Mouse (Mus musculus) kidney, embryonic 15.5 days (tissue): ENCODE results near the gene Rph3a. TPM values are rescaled to one million over a fixed set of nuclear protein-coding genes. Genes with fewer than 3 reads are reported as not detected.

ENCODE experiments used
- ATAC-seq: fragments of 200-750 bp; cut with Nextera tagmentation; replicated peaks from 2 replicates; pipeline ENCODE4 v1.8.0; 2017; ENCODE audit warnings: moderate TSS enrichment; ENCODE audit not compliant: low FRiP score
- H3K27ac ChIP-seq: fragments of 300-500 bp; sonication (generic); 2 replicates; pipeline ENCODE4 v1.5.1; 2015; ENCODE audit warnings: mild to moderate bottlenecking, inconsistent platforms
- H3K27me3 ChIP-seq: fragments of 300-500 bp; sonication (generic); 2 replicates; pipeline ENCODE4 v1.6.1; 2015; ENCODE audit warnings: inconsistent platforms
- H3K36me3 ChIP-seq: fragments of 300-500 bp; sonication (generic); 2 replicates; pipeline ENCODE4 v1.6.1; 2015; ENCODE audit warnings: inconsistent platforms
- H3K4me1 ChIP-seq: fragments of 300-500 bp; sonication (generic); 2 replicates; pipeline ENCODE4 v1.6.1; 2015; ENCODE audit warnings: inconsistent platforms
- H3K4me2 ChIP-seq: fragments of 300-500 bp; sonication (generic); 2 replicates; pipeline ENCODE4 v1.6.1; 2015; ENCODE audit warnings: moderate library complexity, mild to moderate bottlenecking, inconsistent platforms
- H3K4me3 ChIP-seq: fragments of 300-500 bp; sonication (generic); replicated peaks from 2 replicates; pipeline ENCODE4 v1.5.1; 2015; ENCODE audit warnings: mild to moderate bottlenecking, inconsistent platforms
- H3K9ac ChIP-seq: fragments of 300-500 bp; sonication (generic); 2 replicates; pipeline ENCODE4 v1.6.1; 2015; ENCODE audit warnings: mild to moderate bottlenecking, inconsistent platforms
- H3K9me3 ChIP-seq: fragments of 300-500 bp; sonication (generic); replicated peaks from 2 replicates; pipeline ENCODE4 v1.6.1; 2016; ENCODE audit warnings: inconsistent platforms
- WGBS: fragments of 180-500 bp; shearing (Covaris S2); methylation state at CpG from one replicate; pipeline ENCODE4 v1.1.7; 2015; ENCODE audit warnings: mixed read lengths; 5-methylcytosine and 5-hydroxymethylcytosine counted together
- polyA plus RNA-seq: library from polyadenylated mRNA; unstranded; fragments of >200 nt; fragmentation: Nextera tagmentation; extraction: Ambion mirVana; gene quantifications from 2 replicates; pipeline ENCODE4 v1.2.1, GENCODE M21; 2015

Gene Rph3a
- 0.14 and 0.18 TPM in 2 replicates for polyA plus RNA-seq

DNA sequence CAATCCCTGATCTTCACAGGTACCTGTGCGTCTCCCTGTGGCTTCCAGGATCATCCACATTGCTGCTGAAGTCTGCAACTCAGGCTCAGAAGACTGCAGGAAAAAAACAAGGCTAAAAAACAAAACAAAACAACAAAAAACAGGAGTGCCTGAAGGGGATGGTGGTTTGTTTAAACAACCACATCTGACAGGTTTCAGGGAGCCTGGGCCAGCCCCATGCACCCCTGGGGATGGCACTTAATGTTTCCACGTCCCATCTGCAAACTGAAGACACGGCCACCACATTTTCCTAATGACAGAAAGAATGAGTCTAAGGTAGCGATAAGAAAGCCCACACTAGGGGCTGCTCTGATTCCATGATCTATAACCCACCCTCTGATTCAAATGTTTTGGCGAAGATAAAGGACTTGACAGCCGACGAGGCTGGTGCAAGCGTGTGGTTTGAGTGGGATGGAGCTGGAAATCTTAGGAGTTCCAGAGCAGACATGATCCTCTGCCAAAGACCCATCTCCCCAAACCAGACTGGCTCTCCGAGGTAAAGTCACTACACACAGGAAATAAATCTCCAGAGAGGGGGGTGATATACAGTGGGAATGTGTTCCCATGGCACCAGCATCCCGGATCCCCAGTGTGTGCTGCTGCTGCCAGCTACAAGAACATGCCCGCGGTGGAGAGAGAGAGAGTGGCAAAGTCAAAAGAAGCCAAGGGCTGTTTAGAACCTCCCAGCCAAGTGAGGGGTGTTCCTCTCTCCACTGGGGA is at the start of gene Rph3a:
Gene Rph3a, minus strand, starts transcription at position 282 of the 759 bp plus-strand sequence.
- Histone ChIP-seq H3K4me3 (no peak within 1 kb of the TSS), H3K27me3 (peaks cover 40% of the 10 kb centered on the region), H3K9me3 (no peaks in the 10 kb centered on the region), H3K9ac (no peak within 1 kb of the TSS), H3K27ac (no peak within 1 kb of the TSS), H3K36me3 (no peaks in the 10 kb centered on the region), H3K4me1 (0 out of 2 replicates have a peak, but pooled peaks cover 2% of the 10 kb centered on the region), H3K4me2 (no peak within 1 kb of the TSS)
- no peak for ATAC-seq
- 72% methylated on average over 12 of the region's 12 CpGs for WGBS

DNA sequence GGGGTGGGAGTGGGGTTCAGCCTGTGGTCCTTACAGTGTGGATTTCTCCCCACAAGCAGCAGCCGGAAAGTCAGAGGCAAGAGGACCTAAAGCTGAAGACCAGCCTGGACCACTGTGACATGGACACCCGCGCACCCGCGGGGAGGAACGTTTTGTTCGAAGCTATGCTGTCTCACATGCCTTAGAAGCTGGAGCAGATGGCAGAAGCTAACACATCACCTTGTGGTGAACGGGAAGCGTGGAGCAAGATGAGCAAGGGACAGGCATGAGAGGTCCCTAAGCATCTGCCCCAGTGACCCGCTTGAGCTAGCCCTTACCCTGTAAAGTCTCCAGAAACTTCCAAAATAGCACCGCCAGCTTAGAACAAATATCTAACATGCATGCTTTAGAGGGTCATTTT is 48.4 kb upstream of the Rph3a start:
- H3K27me3 ChIP-seq: no peaks in the 10 kb centered on the region
- no peak overlapping the region for H3K27ac ChIP-seq
- H3K9me3 ChIP-seq: no peaks in the 10 kb centered on the region
- WGBS: 92% methylated on average over 11 of the region's 11 CpGs
- ATAC-seq: no peak
- no peak overlapping the region for H3K4me3 ChIP-seq
- H3K36me3 ChIP-seq: no peaks in the 10 kb centered on the region
- no peaks in the 10 kb centered on the region for H3K4me1 ChIP-seq
- no peak overlapping the region for H3K9ac ChIP-seq
- no peak overlapping the region for H3K4me2 ChIP-seq

- Histone ChIP-seq H3K27ac (no peak overlapping the region), H3K9ac (no peak overlapping the region), H3K4me2 (no peak overlapping the region), H3K4me3 (no peak overlapping the region), H3K36me3 (no peaks in the 10 kb centered on the region), H3K27me3 (no peaks in the 10 kb centered on the region), H3K4me1 (no peaks in the 10 kb centered on the region), H3K9me3 (no peaks in the 10 kb centered on the region)
- WGBS: 82% methylated on average over 9 of the region's 9 CpGs
- no peak for ATAC-seq
Observed at GRCm38 (mm10) chr5:121053886-121054285, 44.0 kb upstream of the Rph3a start.

DNA sequence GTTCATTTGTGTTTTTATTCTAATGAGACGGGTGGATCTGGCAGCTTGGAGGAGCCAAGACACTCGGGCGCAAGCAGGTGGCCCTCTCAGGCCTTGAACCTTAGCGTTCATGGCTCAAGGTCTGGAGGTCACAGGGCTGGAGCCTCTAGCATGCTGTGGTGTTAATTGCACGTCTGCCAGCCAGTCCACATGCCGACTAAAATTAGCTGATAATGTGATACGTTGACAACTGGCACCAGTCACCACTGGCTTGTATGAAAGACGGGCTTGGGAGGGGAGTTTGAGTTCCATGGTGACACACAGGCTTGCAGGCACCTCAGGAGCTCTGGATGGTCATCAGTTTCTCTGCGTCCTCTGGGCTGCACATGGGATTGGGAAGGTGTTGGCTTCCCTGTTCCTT is 31.9 kb upstream of the Rph3a start:
- Histone ChIP-seq H3K9ac (no peak overlapping the region), H3K4me1 (no peaks in the 10 kb centered on the region), H3K27ac (no peak overlapping the region), H3K36me3 (no peaks in the 10 kb centered on the region), H3K9me3 (no peaks in the 10 kb centered on the region), H3K27me3 (peaks cover 3% of the 10 kb centered on the region; the same call in 1 of the 2 replicates), H3K4me2 (no peak overlapping the region), H3K4me3 (no peak overlapping the region)
- no peak for ATAC-seq
- 62% methylated on average over 9 of the region's 9 CpGs for WGBS

DNA sequence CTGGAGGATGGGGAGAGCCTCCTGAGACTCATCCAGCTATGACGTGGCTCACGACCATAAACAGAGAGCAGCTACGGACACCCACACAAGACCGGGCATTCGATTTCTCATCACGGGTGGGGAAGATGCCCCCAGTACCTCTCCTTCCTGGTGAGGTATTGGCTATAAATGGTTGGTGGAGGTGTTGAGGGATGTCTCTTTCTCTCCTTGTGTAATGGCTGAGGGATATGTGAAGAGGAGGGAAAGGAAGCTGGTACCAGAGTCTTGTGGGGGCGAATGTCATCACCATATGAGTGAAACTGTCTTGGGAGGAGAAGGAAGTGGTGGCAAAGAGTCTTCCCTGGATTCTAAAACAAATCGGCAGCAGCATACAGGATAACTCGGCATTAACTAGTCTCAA is 29.6 kb upstream of the Rph3a start:
- Histone ChIP-seq H3K4me1 (no peaks in the 10 kb centered on the region), H3K9me3 (no peaks in the 10 kb centered on the region), H3K27me3 (peaks cover 3% of the 10 kb centered on the region; the same call in 1 of the 2 replicates), H3K4me3 (no peak overlapping the region), H3K4me2 (no peak overlapping the region), H3K27ac (no peak overlapping the region), H3K9ac (no peak overlapping the region), H3K36me3 (no peaks in the 10 kb centered on the region)
- no peak for ATAC-seq
- 58% methylated on average over 9 of the region's 9 CpGs for WGBS

- Histone ChIP-seq H3K4me1 (no peaks in the 10 kb centered on the region), H3K4me2 (no peak overlapping the region), H3K9ac (no peak overlapping the region), H3K27ac (no peak overlapping the region), H3K36me3 (no peaks in the 10 kb centered on the region), H3K4me3 (no peak overlapping the region), H3K27me3 (no peaks in the 10 kb centered on the region), H3K9me3 (no peaks in the 10 kb centered on the region)
- ATAC-seq: no peak
- WGBS: 76% methylated on average over 9 of the region's 9 CpGs
Observed at GRCm38 (mm10) chr5:121030161-121030560, 20.3 kb upstream of the Rph3a start.

- H3K4me2 ChIP-seq: no peak overlapping the region
- H3K4me3 ChIP-seq: no peak overlapping the region
- no peak overlapping the region for H3K9ac ChIP-seq
- no peaks in the 10 kb centered on the region for H3K36me3 ChIP-seq
- no peaks in the 10 kb centered on the region for H3K27me3 ChIP-seq
- no peak overlapping the region for H3K27ac ChIP-seq
- H3K4me1 ChIP-seq: no peaks in the 10 kb centered on the region
- no peaks in the 10 kb centered on the region for H3K9me3 ChIP-seq
- 79% methylated on average over 9 of the region's 9 CpGs for WGBS
- ATAC-seq: no peak
Observed at GRCm38 (mm10) chr5:121019505-121019904, 9.6 kb upstream of the Rph3a start.

DNA sequence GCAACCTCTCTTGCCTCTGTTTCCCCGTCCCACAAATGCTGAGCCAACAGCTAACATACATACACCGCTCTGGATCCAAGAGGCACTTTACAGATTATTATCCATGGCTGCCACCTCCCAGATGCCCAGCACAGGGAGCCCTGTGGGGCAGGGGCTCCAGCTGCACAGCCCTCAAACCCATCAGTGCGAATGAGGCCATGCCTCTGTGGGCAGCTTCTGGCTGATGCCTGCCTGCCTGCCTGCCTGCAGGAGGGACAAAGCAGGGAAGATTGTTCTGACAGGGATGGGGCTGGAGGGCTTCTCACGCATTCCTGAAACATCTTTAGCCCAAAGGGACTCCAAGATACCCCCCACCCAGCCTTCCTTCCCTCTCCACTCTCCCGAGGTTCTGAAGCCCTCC is 7.8 kb upstream of the Rph3a start:
- Histone ChIP-seq H3K9me3 (no peaks in the 10 kb centered on the region), H3K36me3 (no peaks in the 10 kb centered on the region), H3K4me2 (no peak overlapping the region), H3K27me3 (no peaks in the 10 kb centered on the region; the same call in 1 of the 2 replicates), H3K27ac (no peak overlapping the region), H3K4me3 (no peak overlapping the region), H3K4me1 (no peaks in the 10 kb centered on the region), H3K9ac (no peak overlapping the region)
- no peak for ATAC-seq
- WGBS: 73% methylated on average over 5 of the region's 5 CpGs

DNA sequence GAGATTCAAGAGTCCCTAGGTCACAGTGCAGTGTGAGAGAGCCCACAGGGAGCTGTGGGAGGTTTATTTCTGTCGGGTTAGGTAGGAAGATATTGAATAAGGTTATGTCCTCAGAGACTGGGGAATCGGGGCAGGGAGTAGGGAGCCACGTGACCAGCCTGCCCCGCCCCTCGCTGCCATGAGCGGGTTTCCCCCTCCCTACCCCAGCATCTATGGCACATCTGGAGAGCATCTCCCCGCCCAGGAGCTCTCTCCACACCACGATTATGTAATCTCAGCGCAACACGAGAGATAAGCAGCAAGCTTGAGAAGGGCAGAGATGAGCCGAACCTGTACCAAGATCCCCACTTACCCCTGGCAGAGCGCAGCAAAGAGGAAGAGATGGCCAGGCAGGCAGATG is 6.5 kb upstream of the Rph3a start:
- no peak overlapping the region for H3K27ac ChIP-seq
- H3K9ac ChIP-seq: no peak overlapping the region
- no peak for ATAC-seq
- no peaks in the 10 kb centered on the region for H3K9me3 ChIP-seq
- H3K4me2 ChIP-seq: no peak overlapping the region
- H3K36me3 ChIP-seq: no peaks in the 10 kb centered on the region
- WGBS: 28% methylated on average over 12 of the region's 12 CpGs
- peaks cover 4% of the 10 kb centered on the region for H3K27me3 ChIP-seq
- no peak overlapping the region for H3K4me3 ChIP-seq
- H3K4me1 ChIP-seq: no peaks in the 10 kb centered on the region

DNA sequence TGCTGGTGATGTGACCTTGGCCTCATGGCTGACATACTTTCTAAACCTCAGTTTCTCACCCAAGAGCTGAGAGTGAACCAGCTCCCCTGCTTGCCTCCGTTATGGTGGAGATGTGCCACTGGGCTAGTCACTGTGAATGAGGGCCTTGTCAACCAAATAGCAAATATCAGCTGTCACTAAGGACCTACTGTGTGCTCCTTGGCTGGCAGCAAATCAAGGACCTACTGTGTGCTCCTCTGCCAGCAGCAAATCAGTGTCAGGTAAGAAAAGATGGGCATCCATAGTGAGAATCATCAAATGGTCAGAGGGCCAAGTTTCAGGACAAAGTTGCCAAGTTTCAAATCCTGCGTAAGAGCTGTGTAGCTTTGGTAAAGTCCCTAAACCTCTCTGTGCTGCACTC is 4.6 kb upstream of the Rph3a start:
- no peak overlapping the region for H3K9ac ChIP-seq
- H3K27ac ChIP-seq: no peak overlapping the region
- no peaks in the 10 kb centered on the region for H3K9me3 ChIP-seq
- no peak overlapping the region for H3K4me2 ChIP-seq
- no peaks in the 10 kb centered on the region for H3K36me3 ChIP-seq
- H3K4me1 ChIP-seq: no peaks in the 10 kb centered on the region
- H3K4me3 ChIP-seq: no peak overlapping the region
- H3K27me3 ChIP-seq: peaks cover 13% of the 10 kb centered on the region
- 91% methylated on average over 2 of the region's 2 CpGs for WGBS
- no peak for ATAC-seq

GRCm38 (mm10) chr5:121011962-121012361 is 2.1 kb upstream of the Rph3a start:
- no peak for ATAC-seq
- Histone ChIP-seq H3K36me3 (no peaks in the 10 kb centered on the region), H3K9me3 (no peaks in the 10 kb centered on the region), H3K4me1 (0 out of 2 replicates have a peak, but pooled peaks cover 2% of the 10 kb centered on the region), H3K9ac (no peak overlapping the region), H3K4me2 (no peak overlapping the region), H3K4me3 (no peak overlapping the region), H3K27me3 (peaks cover 35% of the 10 kb centered on the region), H3K27ac (no peak overlapping the region)
- 39% methylated on average over 2 of the region's 2 CpGs for WGBS

- no peak overlapping the region for H3K4me2 ChIP-seq
- no peak for ATAC-seq
- under 1% methylated on average over 18 of the region's 19 CpGs for WGBS
- no peak overlapping the region for H3K27ac ChIP-seq
- H3K4me1 ChIP-seq: 0 out of 2 replicates have a peak, but pooled peaks cover 2% of the 10 kb centered on the region
- H3K9ac ChIP-seq: no peak overlapping the region
- peaks cover 44% of the 10 kb centered on the region for H3K27me3 ChIP-seq
- no peaks in the 10 kb centered on the region for H3K9me3 ChIP-seq
- H3K4me3 ChIP-seq: no peak overlapping the region
- no peaks in the 10 kb centered on the region for H3K36me3 ChIP-seq
Observed at GRCm38 (mm10) chr5:121009406-121009805, 486 bp downstream of the Rph3a start.
